Mouse (Mus musculus) megakaryocyte progenitor cell, adult 5-6 weeks (primary cell): ENCODE measurements at regions not wholly inside any gene's neighbourhood (a gene's known extent, or its start where the extent isn't known, plus 50 kb on each side); places are given as distances from the start of the nearest gene placed in this dataset.
"Not testable (repeated sequence)": the region's sequence is repeated elsewhere in the genome, so short reads cannot be mapped to it uniquely, and the experiment has no call there.

Source experiments
- ATAC-seq: replicated peaks from 2 replicates; pipeline ENCODE4 v1.8.0; 2016; ENCODE audit warnings: mild to moderate bottlenecking, moderate TSS enrichment, inconsistent platforms; ENCODE audit not compliant: poor library complexity

DNA sequence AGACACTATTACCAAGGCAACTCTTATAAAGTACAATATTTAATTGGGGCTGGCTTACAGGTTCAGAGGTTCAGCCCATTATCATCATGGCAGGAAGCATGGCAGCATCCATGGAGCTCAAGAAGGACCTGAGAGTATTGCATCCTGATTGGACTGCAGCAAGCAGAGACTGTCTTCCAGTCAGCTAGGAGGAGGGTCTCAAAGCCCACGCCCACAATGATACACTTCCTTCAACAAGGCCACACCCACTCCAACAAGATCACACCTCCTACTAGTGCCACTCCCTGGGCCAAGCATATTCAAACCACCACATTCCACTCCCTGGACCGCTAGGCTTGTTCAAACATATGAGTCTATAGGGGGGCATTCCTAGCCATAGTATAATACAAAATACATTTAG lies 78.6 kb upstream of the Slc25a13 start:
- not testable (repeated sequence) for ATAC-seq

DNA sequence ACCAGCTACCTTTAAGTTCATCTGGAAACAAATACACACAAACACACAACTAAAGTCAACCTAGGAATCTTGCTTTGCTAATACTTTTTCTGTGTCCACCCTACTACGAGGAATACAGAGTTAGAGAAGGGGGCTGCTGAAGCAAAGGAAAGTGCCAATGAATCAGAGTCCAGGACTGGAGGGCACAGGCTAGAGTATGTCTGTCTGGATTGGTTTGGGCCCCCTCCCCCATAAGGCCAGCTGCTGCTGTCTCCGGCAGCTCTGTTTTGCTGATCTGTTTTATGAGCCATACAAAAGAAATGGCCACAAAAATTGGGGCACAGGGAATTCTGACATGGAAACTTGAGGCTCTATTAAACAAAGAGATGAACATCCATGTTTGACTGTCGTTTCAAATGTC lies 74.8 kb upstream of the Slc25a13 start:
- no peak for ATAC-seq

DNA sequence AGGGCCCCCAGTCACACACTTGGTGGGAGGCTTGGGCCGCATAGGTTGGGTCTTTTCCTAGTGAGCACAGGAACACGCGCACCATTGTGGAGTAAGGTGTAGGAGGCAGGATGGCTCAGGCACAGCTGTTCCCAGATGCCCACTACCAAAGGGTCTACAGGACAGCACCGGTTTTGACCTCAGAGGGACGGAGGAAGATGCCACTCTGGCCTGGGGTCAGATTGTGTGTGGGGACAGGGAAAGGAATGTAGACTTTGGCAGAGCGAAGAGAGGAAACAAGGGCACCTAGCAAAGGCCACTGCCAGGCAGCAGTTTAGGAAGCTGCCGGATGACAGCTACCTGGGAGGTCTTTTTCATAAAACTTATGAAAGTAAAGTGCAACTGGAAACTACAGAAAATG lies 73.5 kb upstream of the Slc25a13 start:
- no peak for ATAC-seq

DNA sequence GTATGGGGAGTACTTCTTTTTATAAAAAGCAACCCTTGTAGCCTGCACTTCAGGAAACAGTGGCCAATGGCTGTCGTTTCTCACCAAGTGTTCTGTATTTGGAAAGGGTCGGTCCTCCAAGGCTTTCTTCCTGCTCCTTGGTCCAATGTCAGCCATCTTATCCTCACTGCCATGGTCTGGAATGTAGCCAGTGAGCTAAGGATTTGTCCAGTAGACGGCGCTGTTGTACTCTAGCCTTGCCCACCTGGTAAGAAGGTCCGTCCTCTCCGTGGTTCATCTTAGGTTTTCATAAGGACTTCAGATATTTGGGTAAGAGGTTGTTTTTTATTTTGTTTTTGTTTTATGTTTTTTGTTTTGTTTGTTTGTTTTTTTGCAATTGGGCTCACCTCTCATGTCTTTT lies 72.8 kb upstream of the Slc25a13 start:
- ATAC-seq, result peak; percentile 93

DNA sequence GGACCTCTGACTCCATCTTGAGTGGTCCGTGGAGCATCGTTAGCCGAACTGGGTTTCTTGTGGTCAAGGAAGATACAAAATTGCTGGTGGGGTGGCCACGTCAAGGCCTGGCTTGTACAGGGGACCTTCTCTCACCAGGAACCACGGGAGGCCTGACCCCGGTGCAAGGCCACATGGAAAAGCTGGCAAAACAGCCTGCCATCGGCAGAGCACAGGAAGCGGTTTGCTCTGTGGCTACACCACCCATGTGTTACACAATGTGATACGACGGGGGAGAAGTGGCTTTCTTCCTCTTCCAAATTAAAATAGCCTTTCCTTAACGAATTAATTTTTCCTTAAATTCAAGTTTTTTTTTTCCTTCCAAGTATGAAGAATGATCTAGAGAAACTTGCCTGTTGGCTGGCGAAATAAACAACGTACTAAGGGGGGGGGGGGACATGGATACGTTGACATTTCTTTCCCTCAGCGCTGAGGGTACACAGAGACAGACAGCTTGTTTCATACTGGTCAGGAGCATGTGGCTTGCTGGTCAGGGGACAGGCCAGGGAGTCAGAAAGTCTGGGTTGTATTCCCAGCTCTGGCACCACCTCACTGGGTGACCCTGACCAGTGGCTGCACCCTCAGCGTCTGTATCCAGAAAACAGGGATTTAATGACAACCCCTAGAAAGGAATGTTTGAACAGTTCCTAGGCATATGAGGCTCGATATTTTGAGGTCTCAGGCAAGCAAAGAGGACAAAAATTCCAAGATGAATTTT lies 64.0 kb upstream of the Slc25a13 start:
- ATAC-seq, result peak; percentile 97

DNA sequence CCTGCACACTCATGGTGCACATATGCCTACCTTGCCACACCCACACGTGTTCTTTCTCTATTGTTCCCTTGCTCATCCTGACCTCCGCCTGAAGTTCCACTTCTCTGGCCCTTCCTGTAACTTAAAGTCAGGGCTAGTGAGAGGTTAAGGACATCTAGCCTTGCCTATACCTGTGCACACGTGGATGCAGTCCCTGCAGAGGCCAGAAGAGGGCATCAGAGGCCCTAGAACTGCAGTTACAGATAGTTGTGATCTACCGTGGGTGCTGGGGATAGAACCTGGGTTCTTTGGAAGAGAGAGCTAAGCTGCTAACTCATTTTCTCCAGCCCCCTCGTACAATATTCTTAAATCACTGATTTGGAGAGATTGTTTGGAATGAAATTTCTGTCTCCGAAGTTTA lies 62.7 kb upstream of the Slc25a13 start:
- peak; percentile 16 for ATAC-seq

DNA sequence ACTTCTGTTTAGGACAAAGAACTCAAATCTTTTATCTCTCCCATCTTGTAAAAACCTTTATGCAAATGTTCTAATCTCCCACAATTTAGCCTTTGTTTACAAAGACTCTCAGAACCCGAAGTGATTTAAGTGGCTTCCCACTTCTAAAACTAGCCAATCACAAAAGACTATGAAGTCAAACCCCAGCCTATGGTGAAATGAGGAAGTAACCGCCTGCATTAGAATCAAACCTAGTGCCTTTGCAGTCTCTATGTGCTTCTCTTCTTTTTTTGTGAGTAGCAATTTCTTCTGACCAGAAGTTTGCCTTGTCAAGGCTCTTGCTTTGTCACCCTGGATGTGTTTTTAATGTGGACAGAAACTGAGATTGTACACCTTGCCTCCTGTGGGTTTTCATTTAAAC lies 53.6 kb upstream of the Slc25a13 start:
- peak; percentile 76 for ATAC-seq
